Mouse (Mus musculus): ENCODE measurements around the gene Max.

GRCm38 (mm10) chr12:76954698-76955423, 7.1 kb downstream of the Max start:
- no peak for TF ChIP-seq CTCF (IDR thresholded peaks at IDR 0.05; ENCODE audit: low read depth, low read length)
- no peak for TF ChIP-seq EP300 (IDR thresholded peaks at IDR 0.05; ENCODE audit: insufficient read depth, low read depth, low read length)
- TF ChIP-seq POLR2A (IDR thresholded peaks at IDR 0.05; ENCODE audit: insufficient read depth, low read length), result no peak

All from ES-Bruce4 (cell line).